Mouse (Mus musculus): ENCODE measurements around the gene Duox2.

Duox2 gene

GRCm38 (mm10) chr2:122301921-122302573, 3.8 kb upstream of the Duox2 start:
- in situ Hi-C loops (cut with MboI, MseI) = no loop called here

- in situ Hi-C loops (cut with MboI, MseI) = no loop called here
These were observed 3.1 kb upstream of the Duox2 start for GRCm38 (mm10) chr2:122301081-122301920.

- in situ Hi-C loops (cut with MboI, MseI) = no loop called here
These were observed 2.4 kb upstream of the Duox2 start for GRCm38 (mm10) chr2:122300656-122301020.

- in situ Hi-C loops (cut with MboI, MseI) = no loop called here
These were observed 1.8 kb upstream of the Duox2 start for GRCm38 (mm10) chr2:122299911-122300655.

- in situ Hi-C loops (cut with MboI, MseI) = no loop called here
These were observed 594 bp upstream of the Duox2 start, which contains the start of gene Duoxa2 for GRCm38 (mm10) chr2:122298596-122299490. TSS of gene Duoxa2 (plus strand) at chr2:122298900.

GRCm38 (mm10) chr2:122297271-122298095, 766 bp downstream of the Duox2 start:
- in situ Hi-C loops (cut with MboI, MseI) = no loop called here

- in situ Hi-C loops (cut with MboI, MseI) = no loop called here
These were observed 3.3 kb downstream of the Duox2 start for GRCm38 (mm10) chr2:122294916-122295315.

GRCm38 (mm10) chr2:122286137-122286536, 12.1 kb downstream of the Duox2 start:
- in situ Hi-C loops (cut with MboI, MseI) = no loop called here

GRCm38 (mm10) chr2:122284091-122284490, 14.2 kb downstream of the Duox2 start:
- in situ Hi-C loops (cut with MboI, MseI) = no loop called here

- in situ Hi-C loops (cut with MboI, MseI) = no loop called here
These were observed 19.5 kb downstream of the Duox2 start for GRCm38 (mm10) chr2:122278769-122279168.

- in situ Hi-C loops (cut with MboI, MseI) = no loop called here
These were observed 31.6 kb downstream of the Duox2 start for GRCm38 (mm10) chr2:122266407-122267193.

- in situ Hi-C loops (cut with MboI, MseI) = no loop called here
These were observed 33.6 kb downstream of the Duox2 start for GRCm38 (mm10) chr2:122264690-122265089.

GRCm38 (mm10) chr2:122260729-122261128, 37.5 kb downstream of the Duox2 start:
- in situ Hi-C loops (cut with MboI, MseI) = no loop called here

GRCm38 (mm10) chr2:122255997-122256396, 42.3 kb downstream of the Duox2 start:
- in situ Hi-C loops (cut with MboI, MseI) = no loop called here

GRCm38 (mm10) chr2:122247786-122248185, 50.5 kb downstream of the Duox2 start:
- in situ Hi-C loops (cut with MboI, MseI) = no loop called here

GRCm38 (mm10) chr2:122243671-122244131, 54.5 kb downstream of the Duox2 start:
- in situ Hi-C loops (cut with MboI, MseI) = no loop called here

- in situ Hi-C loops (cut with MboI, MseI) = no loop called here
These were observed 56.3 kb downstream of the Duox2 start for GRCm38 (mm10) chr2:122241935-122242334.

- in situ Hi-C loops (cut with MboI, MseI) = no loop called here
These were observed 57.0 kb downstream of the Duox2 start for GRCm38 (mm10) chr2:122241226-122241625.

GRCm38 (mm10) chr2:122240735-122241134, 57.5 kb downstream of the Duox2 start:
- in situ Hi-C loops (cut with MboI, MseI) = no loop called here

Measured in T-helper 1 cell (primary cell).